Mouse (Mus musculus): ENCODE data around the gene Lrrc3c. TPM values are rescaled to one million over a fixed set of nuclear protein-coding genes. Genes with fewer than 3 reads are reported as not detected.
A peak's percentile ranks its signal among the peaks of the same experiment; 100 is the strongest.
"Not testable (repeated sequence)": the region's sequence is repeated elsewhere in the genome, so short reads cannot be mapped to it uniquely, and the experiment has no call there.

Gene Lrrc3c
- polyA plus RNA-seq, 1 experiment from 2014 or later = not detected

DNA sequence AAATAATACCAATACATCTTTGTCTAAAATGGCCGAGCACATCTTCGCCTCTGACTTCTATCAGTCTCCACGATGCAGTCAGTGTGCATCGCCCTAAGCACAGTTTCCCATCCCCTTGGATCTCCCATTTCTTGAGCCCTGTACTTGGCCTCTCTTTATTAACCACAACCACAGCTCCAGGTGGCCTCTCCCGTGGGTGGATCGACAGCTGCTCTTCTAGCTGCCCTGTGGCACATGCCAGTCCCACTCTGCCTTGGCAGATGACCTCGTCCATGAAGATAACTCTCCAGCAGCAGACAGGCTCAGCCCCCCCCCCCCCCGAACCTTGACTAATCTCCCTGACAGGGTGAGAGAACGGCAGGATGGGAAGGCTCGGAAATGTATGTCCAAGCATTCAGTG lies 2.6 kb upstream of the Lrrc3c start:
- in situ Hi-C loops (cut with MboI; ENCODE audit: low pct_unique_long_range_greater_than_20kb) = no loop called here
- TF ChIP-seq CTCF (IDR thresholded peaks at IDR 0.05) = no peak
- CTCF ChIA-PET = no interaction called here

DNA sequence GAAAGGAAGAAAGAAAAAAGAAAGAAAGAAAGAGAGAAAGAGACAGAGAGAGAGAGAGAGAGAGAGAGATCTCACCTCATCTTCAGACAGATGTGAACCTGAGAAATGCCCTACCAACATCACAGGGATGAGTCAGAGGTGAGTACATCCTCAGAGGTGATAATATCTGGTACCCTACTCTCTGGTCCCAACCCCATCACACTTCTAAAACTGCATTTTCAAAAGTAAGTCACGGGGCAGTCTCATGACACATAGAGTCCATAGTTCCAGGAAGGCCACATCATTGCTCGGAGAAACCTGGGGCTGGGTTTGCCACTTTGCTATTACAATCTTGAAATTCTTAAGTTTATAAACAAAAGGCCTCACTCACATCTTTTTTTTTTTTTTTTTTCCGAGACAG lies 2.1 kb upstream of the Lrrc3c start:
- DNase-seq (ENCODE audit: low read depth, low spot score) (no peak), ATAC-seq (no peak)
- no peak for TF ChIP-seq CTCF (IDR thresholded peaks at IDR 0.05)
- POLR2A ChIA-PET = no interaction called here
- in situ Hi-C loops (cut with MboI; ENCODE audit: low pct_unique_long_range_greater_than_20kb) = no loop called here
- CTCF ChIA-PET = interaction anchor here (2.0 kb wide), 1 partner anchor 10 kb away, joined by 6 read pairs; no protein-coding TSS in a partner anchor
- peaks cover 31% of the 10 kb centered on the region for H3K27me3 ChIP-seq

More for the DNA sequence above, 2.6 kb upstream of the Lrrc3c start:
- POLR2A ChIA-PET = no interaction called here
- DNase-seq (ENCODE audit: low read depth, low spot score) = no peak
- ATAC-seq = no peak
- H3K27me3 ChIP-seq = peaks cover 35% of the 10 kb centered on the region

DNA sequence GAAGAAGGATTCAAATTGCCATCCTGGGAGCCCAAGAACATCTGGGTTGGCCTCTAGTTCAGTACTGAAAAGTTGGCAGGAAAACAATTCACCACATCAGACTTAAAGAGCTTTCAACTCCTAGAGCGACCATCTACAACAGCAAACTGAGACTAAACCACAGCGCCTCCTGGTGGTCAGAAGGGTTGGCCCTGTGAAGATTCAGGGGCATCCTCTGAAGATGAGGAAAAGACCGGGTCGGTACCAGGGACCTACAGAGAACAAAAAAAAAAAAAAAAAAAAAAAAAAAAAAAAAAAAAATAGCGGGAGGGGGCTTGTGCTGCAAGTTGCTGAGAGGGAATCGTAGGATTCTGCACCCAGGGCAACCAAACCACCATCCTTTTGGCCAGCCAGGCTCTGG lies 728 bp upstream of the Lrrc3c start:
- CTCF ChIA-PET = interaction anchor here (1.0 to 2.0 kb wide), 4 partner anchors 9 to 43 kb away, joined by 3 to 10 read pairs (median 4); partner anchors contain the start of gene Ormdl3

GRCm38 (mm10) chr11:98598851-98599290 lies 780 bp downstream of the Lrrc3c start:
- peaks cover 30% of the 10 kb centered on the region for H3K27me3 ChIP-seq
- DNase-seq (ENCODE audit: low read depth, low spot score) (no peak), ATAC-seq (no peak)
- in situ Hi-C loops (cut with MboI; ENCODE audit: low pct_unique_long_range_greater_than_20kb) = no loop called here
- ChIA-PET POLR2A (no interaction called here), CTCF (interaction anchor here (2.1 kb wide), 1 partner anchor 47 kb away, joined by 5 read pairs; no protein-coding TSS in a partner anchor)
- no peak for TF ChIP-seq CTCF (IDR thresholded peaks at IDR 0.05)

More for the DNA sequence above, 728 bp upstream of the Lrrc3c start:
- POLR2A ChIA-PET = no interaction called here
- peaks cover 28% of the 10 kb centered on the region for H3K27me3 ChIP-seq
- DNase-seq (ENCODE audit: low read depth, low spot score) = no peak
- no peak for ATAC-seq
- TF ChIP-seq CTCF (IDR thresholded peaks at IDR 0.05) = peak; percentile 87
- in situ Hi-C loops (cut with MboI; ENCODE audit: low pct_unique_long_range_greater_than_20kb) = no loop called here

- in situ Hi-C loops (cut with MboI; ENCODE audit: low pct_unique_long_range_greater_than_20kb) = no loop called here
- no peak for DNase-seq (ENCODE audit: low read depth, low spot score)
- CTCF ChIA-PET = interaction anchor here (2.1 kb wide), 1 partner anchor 47 kb away, joined by 5 read pairs; no protein-coding TSS in a partner anchor
- no peak for ATAC-seq
- no peak for TF ChIP-seq CTCF (IDR thresholded peaks at IDR 0.05)
- POLR2A ChIA-PET = no interaction called here
- H3K27me3 ChIP-seq = peaks cover 33% of the 10 kb centered on the region
Measured at GRCm38 (mm10) chr11:98599291-98599690, 1.2 kb downstream of the Lrrc3c start.

GRCm38 (mm10) chr11:98602090-98602690 lies 4.1 kb downstream of the Lrrc3c start:
- ATAC-seq = no peak
- POLR2A ChIA-PET = no interaction called here
- H3K27me3 ChIP-seq = peaks cover 37% of the 10 kb centered on the region
- DNase-seq (ENCODE audit: low read depth, low spot score) = no peak
- CTCF ChIA-PET = no interaction called here
- in situ Hi-C loops (cut with MboI; ENCODE audit: low pct_unique_long_range_greater_than_20kb) = loop anchor here (5.0 kb wide), 1 partner anchor 35 kb away; no protein-coding TSS in a partner anchor
- TF ChIP-seq CTCF (IDR thresholded peaks at IDR 0.05) = no peak

DNA sequence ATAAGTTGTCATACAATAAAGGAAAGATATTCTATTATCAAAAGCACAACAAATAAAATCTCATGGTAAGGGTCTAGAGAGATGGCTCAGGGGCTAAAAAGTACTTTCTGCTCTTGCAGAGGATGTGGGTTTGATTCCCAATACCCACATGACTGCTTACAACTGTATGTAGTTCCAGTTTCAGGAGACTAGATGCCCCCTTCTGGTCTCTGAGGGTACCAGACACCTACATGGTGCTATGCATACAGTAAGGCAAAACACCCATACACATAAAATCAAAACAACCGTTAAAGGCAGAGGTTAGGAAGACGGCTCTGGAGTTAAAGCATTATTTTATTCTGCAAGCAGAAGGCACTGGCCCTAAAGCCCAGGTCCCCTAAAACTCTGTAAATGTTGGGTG lies 5.9 kb downstream of the Lrrc3c start:
- in situ Hi-C loops (cut with MboI; ENCODE audit: low pct_unique_long_range_greater_than_20kb) = loop anchor here (5.0 kb wide), 1 partner anchor 33 kb away; no protein-coding TSS in a partner anchor
- peaks cover 31% of the 10 kb centered on the region for H3K27me3 ChIP-seq

DNA sequence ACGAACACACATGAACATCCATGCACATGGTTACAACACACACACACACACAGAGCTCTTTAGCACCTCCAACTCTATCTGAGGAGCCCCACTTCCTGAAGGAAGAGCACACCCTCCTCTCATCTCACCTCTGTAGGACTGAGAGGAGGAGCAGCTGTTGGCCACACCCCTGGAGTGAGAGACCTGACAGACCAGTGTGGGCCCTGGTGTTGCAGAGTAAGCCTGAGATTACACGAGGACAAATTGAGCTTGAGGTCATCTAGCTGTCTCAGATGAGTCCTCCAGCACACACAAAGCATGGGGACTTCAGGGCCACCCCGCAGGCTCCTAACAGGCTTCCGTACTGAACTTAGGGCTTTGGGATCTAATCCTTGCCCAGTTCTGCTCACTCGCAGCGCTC lies 6.8 kb downstream of the Lrrc3c start:
- CTCF ChIA-PET = interaction anchor here (1.6 kb wide), 1 partner anchor 77 kb away, joined by 5 read pairs; the partner anchor contains the start of gene Psmd3
- H3K27me3 ChIP-seq = peaks cover 29% of the 10 kb centered on the region
- not testable (repeated sequence) for DNase-seq (ENCODE audit: low read depth, low spot score)

More for the DNA sequence above, 5.9 kb downstream of the Lrrc3c start:
- CTCF ChIA-PET = no interaction called here
- DNase-seq (ENCODE audit: low read depth, low spot score) (no peak), ATAC-seq (no peak)
- POLR2A ChIA-PET = no interaction called here
- TF ChIP-seq CTCF (IDR thresholded peaks at IDR 0.05) = peak; percentile 36

DNA sequence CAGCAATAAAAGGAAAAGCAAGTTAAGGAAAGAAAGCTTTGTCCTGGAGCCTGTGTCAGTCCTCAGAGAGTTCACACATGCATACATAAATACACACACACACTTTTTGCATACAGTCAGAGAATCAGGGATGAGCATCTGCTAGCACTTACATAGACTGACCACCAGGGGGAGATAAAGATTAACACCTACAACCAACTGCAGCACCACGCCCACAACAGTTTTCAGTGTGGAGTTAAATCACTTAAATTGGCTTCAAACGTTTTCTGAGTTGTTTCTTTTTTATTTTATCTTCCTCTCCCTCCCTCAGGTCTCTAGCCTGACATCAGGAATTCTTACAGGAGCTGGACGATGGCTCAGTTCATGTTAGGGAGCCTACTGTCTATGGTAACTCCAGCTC lies 8.7 kb downstream of the Lrrc3c start:
- DNase-seq (ENCODE audit: low read depth, low spot score) (no peak), ATAC-seq (no peak)
- POLR2A ChIA-PET = no interaction called here
- in situ Hi-C loops (cut with MboI; ENCODE audit: low pct_unique_long_range_greater_than_20kb) = loop anchor here (5.0 kb wide), 1 partner anchor 56 kb away; the partner anchor contains the start of gene Gsdma
- H3K27me3 ChIP-seq = peaks cover 28% of the 10 kb centered on the region
- CTCF ChIA-PET = interaction anchor here (0.9 to 1.6 kb wide), 5 partner anchors 10 to 81 kb away, joined by 3 to 6 read pairs (median 4); partner anchors contain the start of gene Psmd3
- peak; percentile 70 for TF ChIP-seq CTCF (IDR thresholded peaks at IDR 0.05)

More for the DNA sequence above, 6.8 kb downstream of the Lrrc3c start:
- ATAC-seq, POLR2A ChIA-PET: not testable (repeated sequence)
- in situ Hi-C loops (cut with MboI; ENCODE audit: low pct_unique_long_range_greater_than_20kb) = loop anchor here (5.0 kb wide), 2 partner anchors 32 to 57 kb away; partner anchors contain the start of gene Gsdma

DNA sequence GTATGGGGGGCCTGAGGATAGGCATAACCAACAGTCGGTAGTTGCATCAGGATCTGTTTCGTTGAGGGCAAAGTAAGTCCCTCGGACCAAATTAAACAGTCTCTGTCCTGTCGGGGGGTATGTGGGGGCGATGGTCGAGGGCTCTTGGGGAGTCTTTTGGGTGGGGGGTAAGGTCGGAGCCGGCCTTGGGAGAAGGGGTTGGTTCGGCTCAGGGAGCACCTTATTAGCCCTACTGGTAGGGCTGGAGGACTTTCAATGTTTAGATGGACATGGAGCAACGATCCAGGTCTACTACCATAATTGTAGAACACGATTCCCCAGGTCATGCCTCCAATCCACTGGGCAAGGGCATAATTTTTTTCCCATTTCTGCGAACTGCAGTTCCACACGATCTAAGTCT lies 22.7 kb downstream of the Lrrc3c start:
- ATAC-seq (no peak), DNase-seq (ENCODE audit: low read depth, low spot score) (no peak)
- in situ Hi-C loops (cut with MboI; ENCODE audit: low pct_unique_long_range_greater_than_20kb) = no loop called here
- TF ChIP-seq CTCF (IDR thresholded peaks at IDR 0.05) = no peak
- no peaks in the 10 kb centered on the region for H3K27me3 ChIP-seq
- ChIA-PET POLR2A (no interaction called here), CTCF (no interaction called here)

DNA sequence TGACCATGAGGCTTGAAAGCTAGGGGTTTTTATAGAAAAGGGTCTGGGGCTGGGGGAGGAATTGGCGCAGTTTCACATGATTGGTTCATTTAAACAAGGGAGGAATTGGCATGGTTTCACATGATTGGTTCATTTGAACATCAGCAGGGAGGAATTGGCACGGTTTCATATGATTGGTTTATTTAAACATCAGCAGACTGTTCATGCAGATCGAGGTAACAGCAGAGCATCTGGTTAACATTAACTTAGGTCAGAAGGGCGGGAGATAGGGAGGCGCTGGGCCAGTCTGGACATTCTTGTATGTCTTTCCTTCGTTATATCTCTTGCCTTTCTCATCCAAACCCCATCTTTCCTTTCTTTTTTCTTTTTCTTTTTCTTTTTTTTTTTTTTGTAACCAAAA lies 25.9 kb downstream of the Lrrc3c start:
- in situ Hi-C loops (cut with MboI; ENCODE audit: low pct_unique_long_range_greater_than_20kb); ATAC-seq: not testable (repeated sequence)

GRCm38 (mm10) chr11:98624381-98624780 lies 26.3 kb downstream of the Lrrc3c start:
- CTCF ChIA-PET; H3K27me3 ChIP-seq; ATAC-seq; in situ Hi-C loops (cut with MboI; ENCODE audit: low pct_unique_long_range_greater_than_20kb); POLR2A ChIA-PET; DNase-seq (ENCODE audit: low read depth, low spot score): not testable (repeated sequence)

More for the DNA sequence above, 25.9 kb downstream of the Lrrc3c start:
- H3K27me3 ChIP-seq; DNase-seq (ENCODE audit: low read depth, low spot score); POLR2A ChIA-PET; CTCF ChIA-PET: not testable (repeated sequence)
